Mouse (Mus musculus): ENCODE data around the gene Cst13. TPM values are rescaled to one million over a fixed set of nuclear protein-coding genes. Genes with fewer than 3 reads are reported as not detected.

Gene Cst13
- total and polyA plus RNA-seq, 3 experiments: 0.27 TPM; not detected in 2

DNA sequence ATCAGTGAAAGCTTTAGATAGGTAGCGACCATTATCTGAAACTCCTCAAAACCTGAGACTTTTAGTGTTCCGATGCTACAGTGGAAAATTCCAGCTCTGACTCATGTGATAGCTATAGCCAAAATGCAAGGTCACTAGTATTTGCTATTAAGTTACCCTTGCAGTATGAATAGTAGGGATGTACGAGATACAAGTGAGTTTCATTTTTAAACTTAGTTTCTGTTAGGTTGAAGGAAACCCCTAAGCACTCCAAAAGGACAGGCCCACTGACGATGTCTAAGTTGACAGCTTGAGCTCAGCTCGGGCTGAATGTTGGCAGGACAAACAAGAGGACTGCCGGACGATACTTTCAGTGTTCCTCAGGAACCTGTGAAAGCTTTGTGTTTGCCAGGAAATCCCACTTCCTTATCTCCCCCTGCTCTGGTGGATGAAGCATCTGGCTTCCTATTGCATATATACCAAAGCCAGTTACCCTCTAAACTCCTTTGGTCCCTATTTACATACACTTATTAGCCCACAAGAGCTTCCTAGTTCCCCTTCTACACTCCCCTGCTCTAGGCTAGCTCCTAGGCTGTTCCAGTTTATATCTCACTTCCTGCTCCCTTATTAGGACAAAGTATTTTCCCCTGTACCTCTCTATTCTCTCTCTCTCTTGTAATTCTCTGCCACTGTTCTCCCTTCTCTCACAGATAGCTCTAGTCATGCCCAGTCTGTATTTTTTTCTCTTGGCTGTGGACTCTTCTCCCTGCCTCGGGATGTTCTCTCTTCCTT, 36.9 kb downstream of the Cst13 start:
- Histone ChIP-seq H3K27me3 (ENCODE audit: insufficient read depth, low read length) (no peaks in the 10 kb centered on the region), H3K9me3 (replicated peaks) (no peaks in the 10 kb centered on the region), H3K4me3 (ENCODE audit: low read depth, low read length) (no peak overlapping the region), H3K36me3 (replicated peaks) (no peaks in the 10 kb centered on the region), H3K4me1 (ENCODE audit: insufficient read depth, low read depth, low read length) (peaks cover 6% of the 10 kb centered on the region; the same call in 1 of the 2 replicates)
- 0 out of 2 replicates have a peak, but pooled peaks have one; percentile 15 for ATAC-seq (ENCODE audit: extremely low read depth, insufficient number of reproducible peaks, low FRiP score, poor library complexity, severe bottlenecking)
- no peak for TF ChIP-seq POLR2AphosphoS5 (IDR thresholded peaks at IDR 0.05; ENCODE audit: insufficient replicate concordance, low read depth, low read length)
- TF ChIP-seq GATA2 (IDR thresholded peaks at IDR 0.05; ENCODE audit: borderline replicate concordance, low read depth, low read length): no peak
- TF ChIP-seq TAL1 (conservative IDR thresholded peaks at IDR 0.05; ENCODE audit: low read depth, low read length): no peak
- no peak for TF ChIP-seq GATA1 (IDR thresholded peaks at IDR 0.05; ENCODE audit: borderline replicate concordance, low read length)
- TF ChIP-seq CTCF (IDR thresholded peaks at IDR 0.05; ENCODE audit: low read depth, low read length): no peak
- DNase-seq (ENCODE audit: low spot score): no peak

DNA sequence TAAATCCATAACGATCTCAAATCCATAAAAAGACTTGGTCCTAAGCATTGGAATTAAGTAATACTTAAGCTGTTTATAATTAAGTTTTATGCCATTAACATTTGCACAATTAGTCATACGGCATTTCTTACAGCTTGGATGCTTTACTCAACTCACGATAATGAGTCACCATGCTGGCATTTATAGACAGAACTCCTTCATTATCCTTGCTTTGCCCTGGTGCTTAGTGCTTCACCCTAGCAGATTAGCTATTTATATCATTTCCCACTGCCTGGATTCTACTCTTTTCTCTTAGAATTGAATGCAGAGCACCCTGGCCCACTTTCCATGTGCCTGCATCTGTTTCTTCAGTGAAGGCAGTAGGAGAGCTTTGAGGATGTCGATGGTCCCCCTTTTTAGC, 37.6 kb downstream of the Cst13 start:
- no peak overlapping the region for H3K4me3 ChIP-seq (ENCODE audit: low read depth, low read length)
- no peak for ATAC-seq (ENCODE audit: extremely low read depth, insufficient number of reproducible peaks, low FRiP score, poor library complexity, severe bottlenecking)
- no peak for DNase-seq (ENCODE audit: low spot score)
- no peaks in the 10 kb centered on the region for H3K9me3 ChIP-seq (replicated peaks)
- H3K36me3 ChIP-seq (replicated peaks): no peaks in the 10 kb centered on the region
- no peak for TF ChIP-seq CTCF (IDR thresholded peaks at IDR 0.05; ENCODE audit: low read depth, low read length)
- peaks cover 6% of the 10 kb centered on the region; the same call in 1 of the 2 replicates for H3K4me1 ChIP-seq (ENCODE audit: insufficient read depth, low read depth, low read length)
- no peaks in the 10 kb centered on the region for H3K27me3 ChIP-seq (ENCODE audit: insufficient read depth, low read length)

DNA sequence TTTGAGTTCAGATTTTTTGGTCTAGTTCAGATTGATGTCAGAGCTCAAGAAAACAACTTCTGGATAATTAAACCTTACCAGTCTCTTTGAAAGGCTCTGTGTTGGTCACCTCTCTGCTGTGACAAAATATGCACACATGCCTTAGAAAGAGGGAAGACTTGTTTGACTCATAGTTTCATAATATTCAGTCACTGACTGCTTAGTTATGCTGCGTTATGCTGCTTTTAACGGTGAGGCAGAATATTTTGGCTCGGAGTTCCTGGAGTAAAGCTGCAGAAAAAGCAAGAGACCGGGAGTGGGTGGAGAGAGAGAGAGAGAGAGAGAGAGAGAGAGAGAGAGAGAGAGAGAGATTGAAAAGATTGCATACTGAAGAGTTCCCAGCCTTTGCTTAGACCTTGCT, 41.1 kb downstream of the Cst13 start:
- no peak overlapping the region for H3K4me3 ChIP-seq (ENCODE audit: low read depth, low read length)
- TF ChIP-seq TAL1 (conservative IDR thresholded peaks at IDR 0.05; ENCODE audit: low read depth, low read length): no peak
- no peak for TF ChIP-seq GATA1 (IDR thresholded peaks at IDR 0.05; ENCODE audit: borderline replicate concordance, low read length)
- TF ChIP-seq POLR2AphosphoS5 (IDR thresholded peaks at IDR 0.05; ENCODE audit: insufficient replicate concordance, low read depth, low read length): no peak
- TF ChIP-seq CTCF (IDR thresholded peaks at IDR 0.05; ENCODE audit: low read depth, low read length): no peak
- TF ChIP-seq GATA2 (IDR thresholded peaks at IDR 0.05; ENCODE audit: borderline replicate concordance, low read depth, low read length): no peak
- no peak for DNase-seq (ENCODE audit: low spot score)
- peaks cover 6% of the 10 kb centered on the region; the same call in 1 of the 2 replicates for H3K4me1 ChIP-seq (ENCODE audit: insufficient read depth, low read depth, low read length)
- ATAC-seq (ENCODE audit: extremely low read depth, insufficient number of reproducible peaks, low FRiP score, poor library complexity, severe bottlenecking): no peak
- no peaks in the 10 kb centered on the region for H3K36me3 ChIP-seq (replicated peaks)
- no peaks in the 10 kb centered on the region for H3K9me3 ChIP-seq (replicated peaks)
- H3K27me3 ChIP-seq (ENCODE audit: insufficient read depth, low read length): peaks cover 2% of the 10 kb centered on the region; the same call in 1 of the 2 replicates

DNA sequence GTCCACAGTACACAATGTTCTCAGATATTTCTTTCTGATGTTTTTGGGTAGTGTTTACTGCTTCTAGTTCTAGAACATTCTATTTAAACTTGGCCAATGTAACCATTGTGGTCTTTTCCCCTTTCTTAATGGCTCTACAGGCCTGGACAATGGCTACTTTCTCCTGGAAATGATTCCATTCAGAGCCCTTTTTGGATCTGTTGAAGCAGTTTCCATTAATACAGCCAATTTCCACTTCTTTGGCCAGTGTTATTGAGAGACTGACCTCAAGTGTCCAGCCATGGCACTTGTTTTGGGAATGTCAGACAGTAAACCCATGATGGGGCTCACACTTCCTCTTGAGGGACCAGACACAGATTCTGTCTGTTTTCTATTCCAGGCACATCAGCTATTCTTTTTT, 41.8 kb downstream of the Cst13 start:
- Histone ChIP-seq H3K27me3 (ENCODE audit: insufficient read depth, low read length) (peaks cover 2% of the 10 kb centered on the region; the same call in 1 of the 2 replicates), H3K9me3 (replicated peaks) (no peaks in the 10 kb centered on the region), H3K4me3 (ENCODE audit: low read depth, low read length) (no peak overlapping the region), H3K4me1 (ENCODE audit: insufficient read depth, low read depth, low read length) (peaks cover 2% of the 10 kb centered on the region; the same call in 1 of the 2 replicates), H3K36me3 (replicated peaks) (no peaks in the 10 kb centered on the region)
- DNase-seq (ENCODE audit: low spot score): no peak
- ATAC-seq (ENCODE audit: extremely low read depth, insufficient number of reproducible peaks, low FRiP score, poor library complexity, severe bottlenecking): no peak
- no peak for TF ChIP-seq GATA2 (IDR thresholded peaks at IDR 0.05; ENCODE audit: borderline replicate concordance, low read depth, low read length)
- no peak for TF ChIP-seq CTCF (IDR thresholded peaks at IDR 0.05; ENCODE audit: low read depth, low read length)
- no peak for TF ChIP-seq POLR2AphosphoS5 (IDR thresholded peaks at IDR 0.05; ENCODE audit: insufficient replicate concordance, low read depth, low read length)
- no peak for TF ChIP-seq GATA1 (IDR thresholded peaks at IDR 0.05; ENCODE audit: borderline replicate concordance, low read length)
- TF ChIP-seq TAL1 (conservative IDR thresholded peaks at IDR 0.05; ENCODE audit: low read depth, low read length): no peak

DNA sequence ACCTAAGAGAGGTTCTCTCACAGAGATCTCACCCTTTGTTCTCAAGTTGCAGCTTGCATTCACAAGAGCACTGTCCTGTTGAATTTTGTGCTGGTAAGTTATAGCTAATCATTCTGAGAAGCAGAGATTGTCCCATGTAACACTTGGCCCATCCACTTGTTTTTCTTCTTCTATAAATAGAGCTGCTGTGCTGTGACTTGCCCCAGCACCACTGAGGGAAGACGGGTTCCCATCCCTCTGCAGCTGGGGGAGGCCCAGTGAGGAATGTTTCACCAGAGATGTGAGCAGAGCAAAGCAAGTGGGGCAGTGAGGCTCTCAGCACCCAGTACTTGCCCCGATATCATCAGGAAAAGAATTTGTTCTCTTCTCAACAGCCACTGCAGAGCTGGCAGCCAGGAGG, 45.1 kb downstream of the Cst13 start, which contains the start of gene 9230104L09Rik:
TSS of gene 9230104L09Rik (minus strand) at position 73 of the 400 bp plus-strand sequence.
- Histone ChIP-seq H3K27me3 (ENCODE audit: insufficient read depth, low read length) (peaks cover 2% of the 10 kb centered on the region; the same call in 1 of the 2 replicates), H3K4me3 (ENCODE audit: low read depth, low read length) (no peak within 1 kb of the TSS), H3K9me3 (replicated peaks) (no peaks in the 10 kb centered on the region), H3K4me1 (ENCODE audit: insufficient read depth, low read depth, low read length) (no peaks in the 10 kb centered on the region), H3K36me3 (replicated peaks) (no peaks in the 10 kb centered on the region)
- TF ChIP-seq GATA1 (IDR thresholded peaks at IDR 0.05; ENCODE audit: borderline replicate concordance, low read length) (no peak), TAL1 (conservative IDR thresholded peaks at IDR 0.05; ENCODE audit: low read depth, low read length) (no peak), CTCF (IDR thresholded peaks at IDR 0.05; ENCODE audit: low read depth, low read length) (no peak), GATA2 (IDR thresholded peaks at IDR 0.05; ENCODE audit: borderline replicate concordance, low read depth, low read length) (no peak), POLR2AphosphoS5 (IDR thresholded peaks at IDR 0.05; ENCODE audit: insufficient replicate concordance, low read depth, low read length) (no peak)
- no peak for ATAC-seq (ENCODE audit: extremely low read depth, insufficient number of reproducible peaks, low FRiP score, poor library complexity, severe bottlenecking)
- DNase-seq (ENCODE audit: low spot score): no peak

DNA sequence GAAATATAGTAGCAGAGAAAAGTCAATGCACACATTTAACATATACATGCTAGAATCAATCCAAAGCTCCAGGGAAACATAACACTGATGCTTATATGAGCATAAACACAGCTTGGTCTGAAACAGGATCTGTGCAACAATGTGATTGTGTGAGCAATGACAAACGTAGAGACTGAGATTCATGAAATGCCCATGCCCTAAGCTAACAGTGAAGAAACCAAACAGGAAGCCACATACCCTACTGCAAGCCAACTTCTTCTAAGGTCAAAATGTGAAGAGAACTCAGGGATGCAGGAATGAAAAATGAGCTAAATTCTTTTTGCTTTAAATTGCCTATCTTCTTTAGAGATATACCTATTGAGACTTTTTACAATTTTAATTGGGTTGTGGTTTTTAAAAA, 49.1 kb downstream of the Cst13 start:
- H3K9me3 ChIP-seq (replicated peaks): no peaks in the 10 kb centered on the region
- peaks cover 13% of the 10 kb centered on the region for H3K4me1 ChIP-seq (ENCODE audit: insufficient read depth, low read depth, low read length)
- H3K36me3 ChIP-seq (replicated peaks): peaks cover 33% of the 10 kb centered on the region
- H3K4me3 ChIP-seq (ENCODE audit: low read depth, low read length): no peak overlapping the region
- peaks cover 2% of the 10 kb centered on the region; the same call in 1 of the 2 replicates for H3K27me3 ChIP-seq (ENCODE audit: insufficient read depth, low read length)
- DNase-seq (ENCODE audit: low spot score): no peak
- TF ChIP-seq TAL1 (conservative IDR thresholded peaks at IDR 0.05; ENCODE audit: low read depth, low read length) (no peak), GATA1 (IDR thresholded peaks at IDR 0.05; ENCODE audit: borderline replicate concordance, low read length) (no peak), POLR2AphosphoS5 (IDR thresholded peaks at IDR 0.05; ENCODE audit: insufficient replicate concordance, low read depth, low read length) (no peak), CTCF (IDR thresholded peaks at IDR 0.05; ENCODE audit: low read depth, low read length) (no peak), GATA2 (IDR thresholded peaks at IDR 0.05; ENCODE audit: borderline replicate concordance, low read depth, low read length) (no peak)
- no peak for ATAC-seq (ENCODE audit: extremely low read depth, insufficient number of reproducible peaks, low FRiP score, poor library complexity, severe bottlenecking)
